Mouse (Mus musculus): Measurements from ENCODE around the gene Josd1. TPM values are rescaled to one million over a fixed set of nuclear protein-coding genes. Genes with fewer than 3 reads are reported as not detected.
A peak's percentile ranks its signal among the peaks of the same experiment; 100 is the strongest.

Gene Josd1
- total and polyA plus RNA-seq, 3 experiments, result 30.1 to 48.3 (median 34.9) TPM

DNA sequence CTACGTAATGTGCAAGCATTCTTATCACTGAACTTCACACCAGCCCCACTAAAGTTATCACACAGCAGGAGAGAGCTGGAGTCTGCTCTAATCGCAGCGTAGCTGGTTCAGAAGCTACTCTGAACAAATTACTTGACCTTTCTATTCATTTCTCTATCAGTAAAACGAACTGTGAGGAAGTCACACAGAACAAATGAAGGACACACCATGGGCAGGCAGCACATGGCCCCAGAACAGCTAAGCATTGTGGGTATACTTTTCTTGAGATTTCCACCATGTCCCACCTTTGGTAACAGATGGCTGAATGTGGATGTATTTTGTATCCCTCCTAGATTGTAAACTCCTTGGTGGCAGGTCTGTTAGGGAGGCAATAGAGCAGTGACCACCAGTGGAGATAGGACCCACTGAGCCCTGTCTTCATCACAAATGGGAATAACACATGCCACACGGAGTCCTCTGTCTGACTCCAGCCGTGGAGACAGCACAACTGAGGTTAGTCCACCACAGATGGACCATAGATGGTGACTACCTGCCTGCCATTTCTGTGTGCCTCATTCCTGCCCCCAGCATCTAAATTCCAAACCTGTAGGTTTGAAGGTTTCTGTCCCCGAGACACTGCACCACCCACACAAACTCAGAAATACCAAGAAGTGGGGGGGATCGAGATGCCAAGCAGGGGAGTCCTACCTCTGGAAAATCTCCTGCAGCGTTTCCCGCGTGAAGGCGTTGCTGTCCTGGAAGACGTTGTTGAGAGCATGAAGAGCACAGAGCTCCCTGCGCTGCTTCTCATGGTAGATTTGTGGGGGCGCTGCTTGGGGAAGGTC is 1.5 kb downstream of the Josd1 start:
- H3K9me3 ChIP-seq (replicated peaks; ENCODE audit: low read length), result no peaks in the 10 kb centered on the region
- H3K79me2 ChIP-seq (replicated peaks; ENCODE audit: control insufficient read depth, extremely low read depth, insufficient read depth, poor library complexity, severe bottlenecking), result peaks cover 60% of the 10 kb centered on the region
- TF ChIP-seq NELFE (IDR thresholded peaks at IDR 0.05; ENCODE audit: low read depth, low read length) (no peak), ZMIZ1 (IDR thresholded peaks at IDR 0.05; ENCODE audit: low read depth, low read length) (peak; percentile 52; the same call in 1 of the 2 replicates), ZKSCAN1 (IDR thresholded peaks at IDR 0.05; ENCODE audit: borderline replicate concordance, low read depth, low read length) (no peak), SIN3A (IDR thresholded peaks at IDR 0.05; ENCODE audit: low read length) (peak; percentile 78), MAX (IDR thresholded peaks at IDR 0.05; ENCODE audit: low read length) (peak; percentile 96), EP300 (IDR thresholded peaks at IDR 0.05; ENCODE audit: low read length) (no peak), POLR2A (IDR thresholded peaks at IDR 0.05; ENCODE audit: low read depth, low read length) (peak; percentile 36; the same call in 1 of the 2 replicates), POLR2AphosphoS2 (IDR thresholded peaks at IDR 0.05; ENCODE audit: low read depth, low read length) (peak; percentile 38; the same call in 1 of the 2 replicates), IRF4 (IDR thresholded peaks at IDR 0.05; ENCODE audit: low read depth, low read length) (no peak), TBP (conservative IDR thresholded peaks at IDR 0.05; ENCODE audit: low read depth, low read length) (no peak), RAD21 (IDR thresholded peaks at IDR 0.05; ENCODE audit: low read depth, low read length) (no peak), MXI1 (IDR thresholded peaks at IDR 0.05; ENCODE audit: low read depth, low read length) (peak; percentile 92), MYC (IDR thresholded peaks at IDR 0.05; ENCODE audit: low read depth, low read length) (peak; percentile 93)
- dilution Hi-C loops (cut with MboI; ENCODE audit: extremely low pct_ligation_motif_present, extremely low pct_unique_long_range_greater_than_20kb, low sequenced_read_pairs), result no loop called here
- peaks cover 10 to 66% of the 10 kb centered on the region in 2 experiments for H3K4me1 ChIP-seq (ENCODE audit: control insufficient read depth in 1 of 2, insufficient read depth in 2 of 2)
- H3K4me2 ChIP-seq (ENCODE audit: insufficient read depth, low read depth, poor library complexity, severe bottlenecking), result peak overlapping the region; percentile 70
- peaks cover 15% of the 10 kb centered on the region for H3K27me3 ChIP-seq (replicated peaks)
- peak; percentile 45 for DNase-seq (ENCODE audit: extremely low read depth)
- H3K27ac ChIP-seq (ENCODE audit: insufficient read depth, low read depth), result peak overlapping the region; percentile 16; the same call in 1 of the 2 replicates
- H3K36me3 ChIP-seq (replicated peaks in 1 of 2; ENCODE audit: control insufficient read depth in 1 of 2, insufficient read depth in 1 of 2, low read length in 1 of 2), result peaks cover 0 to 17% of the 10 kb centered on the region in 2 experiments
- H3K4me3 ChIP-seq (replicated peaks in 1 of 3; ENCODE audit: low read depth in 2 of 3, low read length in 2 of 3, poor library complexity in 1 of 3), result peak overlapping the region; percentile 70 to 91 (median 90)
- in situ Hi-C loops (cut with MboI; ENCODE audit: low pct_ligation_motif_present, low pct_unique_long_range_greater_than_20kb, low sequenced_read_pairs), result no loop called here
- H3K9ac ChIP-seq (ENCODE audit: insufficient read depth, low read depth), result peak overlapping the region; percentile 93

DNA sequence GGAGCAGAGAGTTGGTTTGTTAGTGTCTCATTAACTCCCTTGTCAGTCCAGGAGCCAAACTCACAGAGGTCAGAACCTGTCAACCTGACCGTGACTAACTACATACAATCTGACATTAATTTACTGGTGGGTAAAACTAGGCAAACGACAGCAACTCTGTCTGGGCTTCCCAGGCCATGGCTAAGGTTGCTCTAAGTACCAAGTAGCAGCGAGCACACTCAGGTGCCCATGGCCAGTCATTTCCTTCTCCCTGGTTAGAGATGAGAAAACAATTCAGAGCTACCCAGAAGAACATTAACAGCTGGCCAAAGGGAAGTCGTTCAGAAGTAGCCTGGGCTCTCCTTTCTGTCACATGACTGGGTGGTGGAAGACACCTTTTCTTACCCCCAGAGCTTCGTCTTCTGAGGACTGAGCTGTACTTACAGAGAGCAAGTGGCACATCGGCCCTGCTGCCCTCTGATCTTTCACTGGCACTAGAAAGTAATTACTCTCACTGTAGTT is 2.5 kb downstream of the Josd1 start:
- peaks cover 10 to 72% of the 10 kb centered on the region in 2 experiments for H3K4me1 ChIP-seq (ENCODE audit: control insufficient read depth in 1 of 2, insufficient read depth in 2 of 2)
- H3K9me3 ChIP-seq (replicated peaks; ENCODE audit: low read length), result no peaks in the 10 kb centered on the region
- H3K9ac ChIP-seq (ENCODE audit: insufficient read depth, low read depth), result peak overlapping the region; percentile 93; the same call in 1 of the 2 replicates
- peak overlapping the region; percentile 14; the same call in 1 of the 2 replicates for H3K27ac ChIP-seq (ENCODE audit: insufficient read depth, low read depth)
- in situ Hi-C loops (cut with MboI; ENCODE audit: low pct_ligation_motif_present, low pct_unique_long_range_greater_than_20kb, low sequenced_read_pairs), result no loop called here
- H3K4me3 ChIP-seq (replicated peaks in 1 of 3; ENCODE audit: low read depth in 2 of 3, low read length in 2 of 3, poor library complexity in 1 of 3), result peak overlapping the region; percentile 70 to 91 (median 90)
- peaks cover 68% of the 10 kb centered on the region for H3K79me2 ChIP-seq (replicated peaks; ENCODE audit: control insufficient read depth, extremely low read depth, insufficient read depth, poor library complexity, severe bottlenecking)
- peak; percentile 49 for DNase-seq (ENCODE audit: extremely low read depth)
- H3K4me2 ChIP-seq (ENCODE audit: insufficient read depth, low read depth, poor library complexity, severe bottlenecking), result peak overlapping the region; percentile 70
- dilution Hi-C loops (cut with MboI; ENCODE audit: extremely low pct_ligation_motif_present, extremely low pct_unique_long_range_greater_than_20kb, low sequenced_read_pairs), result no loop called here
- H3K27me3 ChIP-seq (replicated peaks), result peaks cover 15% of the 10 kb centered on the region
- H3K36me3 ChIP-seq (replicated peaks in 1 of 2; ENCODE audit: control insufficient read depth in 1 of 2, insufficient read depth in 1 of 2, low read length in 1 of 2), result peaks cover 0 to 26% of the 10 kb centered on the region in 2 experiments
- TF ChIP-seq USF2 (conservative IDR thresholded peaks at IDR 0.05; ENCODE audit: low read depth, low read length), result peak; percentile 50; the same call in 1 of the 2 replicates
- no peak for TF ChIP-seq MYC (IDR thresholded peaks at IDR 0.05; ENCODE audit: low read depth, low read length)
- TF ChIP-seq USF1 (IDR thresholded peaks at IDR 0.05; ENCODE audit: low read depth, low read length), result peak; percentile 62
- TF ChIP-seq SIN3A (IDR thresholded peaks at IDR 0.05; ENCODE audit: low read length), result peak; percentile 58; the same call in 1 of the 2 replicates
- no peak for TF ChIP-seq MEF2A (IDR thresholded peaks at IDR 0.05; ENCODE audit: borderline replicate concordance, low read depth, low read length)

Data from CH12.LX (cell line).